Mouse (Mus musculus) intestine, postnatal 0 days (tissue): ENCODE results near the gene Tnfrsf18. TPM values are rescaled to one million over a fixed set of nuclear protein-coding genes. Genes with fewer than 3 reads are reported as not detected.
A peak's percentile ranks its signal among the peaks of the same experiment; 100 is the strongest.

ENCODE experiments used
- ATAC-seq: fragments of 200-750 bp; cut with Nextera tagmentation; 2 replicates; pipeline ENCODE4 v1.8.0; 2017; ENCODE audit warnings: mild to moderate bottlenecking, moderate TSS enrichment, moderate library complexity
- H3K27ac ChIP-seq: fragments of 300-500 bp; sonication (generic); 2 replicates; pipeline ENCODE4 v1.5.1; 2014; ENCODE audit warnings: mild to moderate bottlenecking, low read depth, low read length, moderate library complexity
- H3K27me3 ChIP-seq: fragments of 300-500 bp; sonication (generic); replicated peaks from 2 replicates; pipeline ENCODE4 v1.6.1; 2014; ENCODE audit warnings: low read length, mixed read lengths; ENCODE audit not compliant: control insufficient read depth, insufficient read depth
- H3K36me3 ChIP-seq: fragments of 300-500 bp; sonication (generic); 2 replicates; pipeline ENCODE4 v1.6.1; 2014; ENCODE audit warnings: mild to moderate bottlenecking, moderate library complexity; ENCODE audit not compliant: control insufficient read depth, insufficient read depth
- H3K4me1 ChIP-seq: fragments of 300-500 bp; sonication (generic); replicated peaks from 2 replicates; pipeline ENCODE4 v1.6.1; 2014; ENCODE audit warnings: antibody characterized with exemption, low read length, mixed read lengths; ENCODE audit not compliant: control insufficient read depth, insufficient read depth
- H3K4me2 ChIP-seq: fragments of 300-500 bp; sonication (generic); replicated peaks from 2 replicates; pipeline ENCODE4 v1.6.1; 2014; ENCODE audit warnings: low read depth, mild to moderate bottlenecking, moderate library complexity
- H3K4me3 ChIP-seq: fragments of 300-500 bp; sonication (generic); 2 replicates; pipeline ENCODE4 v1.5.1; 2014; ENCODE audit warnings: low read depth, low read length
- H3K9ac ChIP-seq: fragments of 300-500 bp; sonication (generic); 2 replicates; pipeline ENCODE4 v1.6.1; 2014; ENCODE audit warnings: mild to moderate bottlenecking, low read depth, low read length
- H3K9me3 ChIP-seq: fragments of 300-500 bp; sonication (generic); 2 replicates; pipeline ENCODE4 v1.6.1; 2016; ENCODE audit warnings: mixed run types; ENCODE audit not compliant: control insufficient read depth
- CTCF ChIP-seq: sonication (generic); IDR thresholded peaks from 2 replicates; pipeline ENCODE4 v1.5.1; 2016; ENCODE audit warnings: low read depth, mild to moderate bottlenecking, control low read depth, antibody characterized with exemption, moderate library complexity
- WGBS: fragments of 180-500 bp; shearing (Covaris S2); extraction: QIAGEN DNeasy Blood & Tissue Kit; methylation state at CpG from one replicate; pipeline ENCODE4 v1.1.7; 2014; 5-methylcytosine and 5-hydroxymethylcytosine counted together
- polyA plus RNA-seq: library from polyadenylated mRNA; unstranded; fragments of >200 nt; fragmentation: Nextera tagmentation; extraction: Ambion mirVana; gene quantifications from 2 replicates; pipeline ENCODE4 v1.2.1, GENCODE M21; 2015

Gene Tnfrsf18
- polyA plus RNA-seq, 1 experiment from 2014 or later: 0.56 TPM

DNA sequence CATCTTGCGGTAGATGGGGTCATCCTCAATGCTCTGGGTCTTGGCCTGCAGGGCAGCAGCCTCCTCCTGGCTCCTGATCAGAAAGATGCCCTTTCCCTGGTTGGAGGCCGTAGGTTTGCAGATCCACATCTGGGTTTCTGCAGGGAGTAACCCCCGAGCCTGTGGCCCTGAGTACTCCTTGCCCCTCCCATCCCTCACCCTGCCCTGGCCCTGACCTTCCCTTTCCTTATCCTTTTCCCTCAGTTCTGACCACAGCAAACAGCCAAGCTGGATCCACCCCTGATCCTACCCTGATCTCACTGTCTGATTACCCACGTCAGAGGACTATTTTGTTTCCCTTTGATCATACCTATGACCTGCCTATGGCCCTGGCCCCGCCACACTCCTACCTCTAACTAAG is 18.8 kb downstream of the Tnfrsf18 start:
- no peak for TF ChIP-seq CTCF
- WGBS: 49% methylated on average over 5 of the region's 5 CpGs
- Histone ChIP-seq H3K4me2 (no peak overlapping the region), H3K9ac (no peak overlapping the region), H3K9me3 (no peaks in the 10 kb centered on the region), H3K4me1 (no peaks in the 10 kb centered on the region), H3K27ac (no peak overlapping the region), H3K36me3 (peaks cover 11% of the 10 kb centered on the region; the same call in 1 of the 2 replicates), H3K27me3 (no peaks in the 10 kb centered on the region), H3K4me3 (no peak overlapping the region)
- ATAC-seq: no peak

DNA sequence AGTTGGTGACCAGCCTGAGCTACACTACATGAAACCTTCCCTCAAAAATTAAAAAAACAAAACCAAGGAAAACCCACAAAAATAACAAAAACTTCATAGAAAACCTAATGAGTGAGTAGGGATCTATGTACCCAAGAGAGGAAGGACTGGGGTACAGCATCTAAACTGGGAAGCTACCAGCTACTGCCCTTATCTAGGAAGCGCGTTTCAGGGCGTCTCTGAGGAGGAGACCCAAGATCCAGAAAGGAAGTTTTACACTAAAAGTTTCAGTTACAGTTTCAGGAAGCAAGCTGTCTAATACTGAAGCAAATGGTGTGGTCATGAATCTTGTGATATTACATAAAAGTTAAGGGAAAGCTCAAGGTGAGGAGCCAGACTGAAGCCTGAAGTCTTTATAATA is 23.8 kb downstream of the Tnfrsf18 start:
- no peaks in the 10 kb centered on the region for H3K27me3 ChIP-seq
- H3K36me3 ChIP-seq: peaks cover 7% of the 10 kb centered on the region; the same call in 1 of the 2 replicates
- no peaks in the 10 kb centered on the region for H3K9me3 ChIP-seq
- no peak overlapping the region for H3K4me3 ChIP-seq
- no peak overlapping the region for H3K27ac ChIP-seq
- 54% methylated on average over 3 of the region's 3 CpGs for WGBS
- no peak for ATAC-seq
- H3K9ac ChIP-seq: no peak overlapping the region
- H3K4me2 ChIP-seq: no peak overlapping the region
- H3K4me1 ChIP-seq: peaks cover 11% of the 10 kb centered on the region; the same call in 1 of the 2 replicates
- TF ChIP-seq CTCF: no peak

DNA sequence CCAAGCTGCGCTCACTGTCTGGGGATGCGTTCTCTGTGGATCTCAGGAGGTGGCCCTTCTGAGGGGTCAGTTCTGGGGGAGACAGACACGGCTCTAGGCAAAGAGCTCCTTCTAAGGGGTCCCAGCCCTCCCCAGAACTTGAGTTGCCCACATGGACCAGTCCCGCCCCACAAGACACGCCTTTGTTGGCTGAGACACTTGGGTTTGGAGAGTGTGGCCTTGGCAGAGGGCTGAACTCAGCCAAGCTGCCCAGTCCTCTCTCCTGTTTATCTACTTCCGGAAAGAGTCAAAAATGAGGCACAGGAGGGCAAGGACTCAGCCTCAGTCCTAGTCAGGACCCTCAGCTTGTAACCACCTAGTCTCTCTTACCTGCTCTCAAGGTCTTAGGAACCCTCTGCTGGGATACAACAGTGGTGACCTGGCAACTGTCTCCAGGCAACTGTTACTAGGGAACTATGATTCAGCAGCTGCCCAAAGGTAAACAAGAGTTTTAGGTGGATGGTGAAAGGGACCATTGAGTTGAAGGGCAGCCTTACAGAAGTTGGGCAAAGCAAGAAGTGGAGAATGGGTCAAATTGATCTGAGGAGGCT is 24.5 kb downstream of the Tnfrsf18 start:
- 45% methylated on average over 6 of the region's 6 CpGs for WGBS
- H3K9ac ChIP-seq: no peak overlapping the region

DNA sequence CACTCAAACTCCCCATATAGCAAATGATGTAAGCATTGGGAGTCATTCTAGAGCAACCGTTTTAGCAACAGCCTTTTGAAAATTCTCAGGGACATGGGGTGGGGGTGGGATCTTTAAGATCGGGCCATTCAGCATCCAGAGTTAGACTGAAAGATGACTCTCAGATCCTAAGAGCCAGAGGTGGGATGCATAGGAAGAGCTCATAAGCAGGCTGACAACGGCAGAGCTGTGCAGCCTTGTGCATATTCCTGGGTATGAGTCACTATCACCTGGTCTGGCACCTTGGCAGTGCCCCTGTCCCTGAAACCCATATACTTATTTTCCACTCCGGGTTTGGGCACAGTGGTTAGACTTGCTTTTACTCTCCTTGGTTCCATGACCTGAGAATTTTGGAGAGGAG is 27.1 kb downstream of the Tnfrsf18 start:
- WGBS: 52% methylated on average over 4 of the region's 4 CpGs
- TF ChIP-seq CTCF: no peak
- no peaks in the 10 kb centered on the region for H3K27me3 ChIP-seq
- peaks cover 11% of the 10 kb centered on the region; the same call in 1 of the 2 replicates for H3K4me1 ChIP-seq
- H3K9me3 ChIP-seq: no peaks in the 10 kb centered on the region
- H3K9ac ChIP-seq: no peak overlapping the region
- H3K36me3 ChIP-seq: peaks cover 4% of the 10 kb centered on the region; the same call in 1 of the 2 replicates
- H3K27ac ChIP-seq: peak overlapping the region; percentile 90; the same call in 1 of the 2 replicates
- H3K4me3 ChIP-seq: no peak overlapping the region
- H3K4me2 ChIP-seq: no peak overlapping the region
- no peak for ATAC-seq

More for the DNA sequence above, 24.5 kb downstream of the Tnfrsf18 start:
- no peaks in the 10 kb centered on the region for H3K27me3 ChIP-seq
- H3K4me3 ChIP-seq: no peak overlapping the region
- H3K4me2 ChIP-seq: no peak overlapping the region
- TF ChIP-seq CTCF: no peak
- ATAC-seq: no peak
- no peaks in the 10 kb centered on the region for H3K9me3 ChIP-seq
- no peak overlapping the region for H3K27ac ChIP-seq
- peaks cover 11% of the 10 kb centered on the region; the same call in 1 of the 2 replicates for H3K4me1 ChIP-seq
- H3K36me3 ChIP-seq: peaks cover 7% of the 10 kb centered on the region; the same call in 1 of the 2 replicates

DNA sequence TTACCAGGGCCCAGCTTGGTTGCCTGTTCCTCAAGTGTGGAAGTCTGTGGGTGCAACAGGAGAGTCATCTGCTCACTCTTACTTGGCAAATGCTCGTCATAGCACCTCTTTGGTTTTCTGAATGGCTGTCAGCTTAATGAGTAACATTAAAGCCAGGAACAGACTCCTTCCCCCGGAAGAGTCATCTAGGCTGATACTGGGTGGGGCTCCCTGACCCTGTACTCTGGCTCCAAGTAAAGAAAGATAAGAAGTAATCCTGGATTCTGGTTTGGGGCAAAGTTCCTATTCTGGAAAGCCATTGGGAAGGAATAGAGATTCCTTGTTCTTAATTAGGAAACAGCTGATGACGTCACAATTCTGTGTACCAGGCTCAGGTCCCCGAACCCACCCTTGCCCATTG is 28.2 kb downstream of the Tnfrsf18 start:
- Histone ChIP-seq H3K4me1 (peaks cover 11% of the 10 kb centered on the region; the same call in 1 of the 2 replicates), H3K27ac (peak overlapping the region; percentile 90), H3K9me3 (no peaks in the 10 kb centered on the region), H3K27me3 (no peaks in the 10 kb centered on the region), H3K4me3 (no peak overlapping the region), H3K36me3 (no peaks in the 10 kb centered on the region), H3K9ac (no peak overlapping the region), H3K4me2 (peak overlapping the region; percentile 68)
- no peak for TF ChIP-seq CTCF
- peak; percentile 82 for ATAC-seq
- 42% methylated on average over 4 of the region's 4 CpGs for WGBS

DNA sequence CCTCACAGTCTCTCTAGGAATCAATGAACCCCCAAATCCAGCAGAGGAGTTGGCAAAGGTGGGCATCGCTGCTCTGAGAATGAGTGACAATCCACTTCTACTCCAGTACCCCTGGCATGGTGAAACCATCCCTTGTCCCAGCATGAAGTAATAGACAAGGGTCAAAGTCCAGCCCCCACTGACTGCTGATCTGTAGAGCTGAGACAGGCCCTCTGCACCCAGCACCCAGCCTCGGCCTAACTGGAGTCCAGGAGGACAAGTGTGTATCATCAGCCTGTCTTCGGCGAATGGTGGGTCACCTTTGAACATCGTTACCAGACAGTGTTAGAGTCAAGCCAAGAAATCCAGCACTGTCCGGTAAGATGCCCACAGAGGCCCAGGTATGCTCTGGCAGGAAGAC is 28.6 kb downstream of the Tnfrsf18 start:
- TF ChIP-seq CTCF: no peak
- Histone ChIP-seq H3K27me3 (no peaks in the 10 kb centered on the region), H3K4me1 (peaks cover 11% of the 10 kb centered on the region; the same call in 1 of the 2 replicates), H3K4me3 (peak overlapping the region; percentile 5; the same call in 1 of the 2 replicates), H3K9ac (no peak overlapping the region), H3K9me3 (no peaks in the 10 kb centered on the region), H3K27ac (peak overlapping the region; percentile 90), H3K4me2 (peak overlapping the region; percentile 68), H3K36me3 (no peaks in the 10 kb centered on the region)
- ATAC-seq: peak; percentile 69
- 43% methylated on average over 6 of the region's 6 CpGs for WGBS
